Mouse (Mus musculus) lung, adult 2 months (tissue): ENCODE data around the gene Stub1. TPM values are rescaled to one million over a fixed set of nuclear protein-coding genes. Genes with fewer than 3 reads are reported as not detected.
A peak's percentile ranks its signal among the peaks of the same experiment; 100 is the strongest.

Source experiments
- DNase-seq: peaks from one replicate; pipeline ENCODE4 v3.0.0; 2022
- H3K4me1 ChIP-seq: fragments of 200-500 bp; 2 replicates; pipeline ENCODE4 v1.6.1; 2011; ENCODE audit warnings: low read length; ENCODE audit not compliant: control insufficient read depth, insufficient read depth
- H3K4me3 ChIP-seq: fragments of 200-500 bp; replicated peaks from 2 replicates; pipeline ENCODE3; 2011; ENCODE audit warnings: low read depth, mild to moderate bottlenecking, control low read depth, low read length; ENCODE audit errors: extremely low read depth
- CTCF ChIP-seq: fragments of 200-500 bp; IDR thresholded peaks from 2 replicates; pipeline ENCODE4 v1.5.1; 2011; ENCODE audit warnings: mild to moderate bottlenecking, low read length, control low read depth; ENCODE audit not compliant: insufficient read depth
- POLR2A ChIP-seq: fragments of 200-500 bp; IDR thresholded peaks from 2 replicates; pipeline ENCODE4 v1.6.1; 2011; ENCODE audit warnings: low read depth, mild to moderate bottlenecking, control low read depth, low read length, borderline replicate concordance; ENCODE audit errors: extremely low read depth
- WGBS: fragments of 180-500 bp; shearing (Covaris S2); methylation state at CpG from one replicate; pipeline ENCODE4 v1.1.7; 2018; 5-methylcytosine and 5-hydroxymethylcytosine counted together
- polyA plus RNA-seq: library from polyadenylated mRNA; depleted of rRNA; stranded (reverse); fragments of >200 nt; gene quantifications from 2 replicates; pipeline ENCODE4 v1.2.3, GENCODE M21; 2012

Gene Stub1
- polyA plus RNA-seq, 1 experiment, result 160 TPM

GRCm38 (mm10) chr17:25795609-25796092 is 37.6 kb downstream of the Stub1 start, which contains the start of gene AC134908.4:
Gene AC134908.4 (minus strand): TSS chr17:25795659.
- peaks cover 14% of the 10 kb centered on the region for H3K4me1 ChIP-seq
- H3K4me3 ChIP-seq, result peak within 1 kb of the TSS; percentile 74
- TF ChIP-seq CTCF, result no peak
- no peak for TF ChIP-seq POLR2A
- DNase-seq, result no peak
- WGBS, result 49% methylated on average over 6 of the region's 6 CpGs

GRCm38 (mm10) chr17:25794998-25795397 is 38.2 kb downstream of the Stub1 start:
- DNase-seq, result no peak
- WGBS, result 91% methylated on average over 17 of the region's 17 CpGs
- no peak for TF ChIP-seq CTCF
- TF ChIP-seq POLR2A, result no peak
- peaks cover 14% of the 10 kb centered on the region for H3K4me1 ChIP-seq
- no peak overlapping the region for H3K4me3 ChIP-seq

DNA sequence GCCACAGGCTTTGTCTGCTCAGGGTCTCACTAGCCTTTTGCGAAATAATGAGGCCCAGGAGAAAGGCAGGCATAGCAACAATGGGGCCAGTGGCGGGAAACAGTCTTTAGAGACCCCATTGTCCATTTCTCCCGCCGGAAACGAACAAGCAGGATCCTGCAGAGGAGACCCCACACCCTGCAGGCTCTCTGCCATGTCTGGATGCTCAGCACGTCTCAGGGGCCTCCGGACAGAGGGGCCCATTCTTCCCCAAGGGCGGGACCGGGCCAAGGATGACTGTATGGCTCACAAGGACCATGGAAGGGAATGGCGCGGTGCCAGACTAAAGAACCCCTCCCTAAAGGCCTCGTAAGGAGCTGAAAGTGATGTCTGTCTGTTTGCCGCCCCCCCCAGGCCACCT is 39.0 kb downstream of the Stub1 start:
- no peak overlapping the region for H3K4me3 ChIP-seq
- no peak for DNase-seq
- TF ChIP-seq CTCF, result no peak
- TF ChIP-seq POLR2A, result no peak
- WGBS, result 74% methylated on average over 13 of the region's 13 CpGs
- peaks cover 14% of the 10 kb centered on the region for H3K4me1 ChIP-seq

DNA sequence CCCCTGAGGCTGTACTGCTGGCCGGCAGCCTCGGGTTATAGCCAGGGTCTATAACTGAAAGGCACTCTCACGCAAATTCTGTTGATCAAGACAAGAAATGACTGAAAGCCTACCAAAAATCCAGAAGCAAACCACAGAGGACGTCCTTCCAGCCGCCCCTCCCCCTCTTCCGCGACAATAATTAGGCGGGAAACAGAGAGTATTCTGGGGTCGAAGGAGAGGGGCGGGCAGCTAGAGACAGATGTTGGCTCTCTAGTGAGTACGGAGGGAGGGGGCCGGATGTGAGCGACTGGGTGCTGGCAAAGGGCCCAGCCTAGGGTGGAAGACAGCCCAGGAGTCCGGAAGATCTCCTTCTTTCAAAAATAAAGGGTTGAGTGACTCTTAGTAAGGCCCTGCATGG is 40.6 kb downstream of the Stub1 start, which contains the start of gene Fam173a:
Fam173a (minus strand) TSS at position 287 of the 400 bp plus-strand sequence.
- peak within 1 kb of the TSS; percentile 62 for H3K4me3 ChIP-seq
- peak; percentile 60 for DNase-seq
- peaks cover 14% of the 10 kb centered on the region for H3K4me1 ChIP-seq
- TF ChIP-seq CTCF (no peak), POLR2A (0 out of 2 replicates have a peak, but pooled peaks have one; percentile 22)
- WGBS, result 1% methylated on average over 14 of the region's 14 CpGs

DNA sequence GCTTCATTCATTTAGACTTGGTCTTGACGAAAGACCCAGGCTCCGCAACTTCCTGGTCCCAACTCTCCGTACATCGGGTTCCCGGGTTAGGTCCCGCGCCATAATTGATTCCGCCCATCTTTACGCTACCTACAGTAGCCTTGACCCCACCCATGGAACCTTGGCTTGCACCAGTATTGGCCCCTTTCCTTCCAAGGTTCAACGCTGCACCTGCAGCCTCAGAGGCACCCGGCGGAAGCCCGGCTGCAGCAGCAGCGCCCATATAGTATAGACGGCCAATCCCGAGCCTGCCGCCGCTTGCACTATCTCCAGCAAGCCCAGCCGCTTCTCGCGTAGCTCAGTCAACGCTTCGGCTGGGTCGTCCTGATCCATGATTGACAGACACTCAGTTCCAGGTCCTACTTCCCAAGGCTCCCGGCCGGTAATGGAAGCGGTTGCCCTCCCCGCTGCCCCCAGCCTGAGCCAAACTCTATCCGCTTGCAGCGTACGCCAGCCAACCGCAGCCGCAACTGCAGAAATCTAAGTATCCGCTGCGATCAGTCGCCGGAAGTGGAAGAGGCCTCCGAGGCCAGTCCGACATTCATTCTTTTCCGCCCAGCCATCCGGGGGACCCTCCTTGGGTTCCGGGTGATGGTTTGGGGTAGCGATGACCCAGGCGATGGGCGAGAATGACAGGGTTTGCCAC is 41.2 kb downstream of the Stub1 start:
- peaks cover 11% of the 10 kb centered on the region for H3K4me1 ChIP-seq
- WGBS, result under 1% methylated on average over 45 of the region's 45 CpGs
- TF ChIP-seq POLR2A (peak; percentile 73; the same call in 1 of the 2 replicates), CTCF (no peak)
- DNase-seq, result peak; percentile 87
- H3K4me3 ChIP-seq, result peak overlapping the region; percentile 62

- TF ChIP-seq POLR2A (peak; percentile 5; the same call in 1 of the 2 replicates), CTCF (no peak)
Observed at GRCm38 (mm10) chr17:25791320-25791842, 41.8 kb downstream of the Stub1 start.

GRCm38 (mm10) chr17:25786781-25787504 is 46.3 kb downstream of the Stub1 start:
- no peak for TF ChIP-seq CTCF
- TF ChIP-seq POLR2A, result no peak
- H3K4me3 ChIP-seq, result no peak overlapping the region
- DNase-seq, result no peak
- H3K4me1 ChIP-seq, result peaks cover 8% of the 10 kb centered on the region; the same call in 1 of the 2 replicates
- WGBS, result 88% methylated on average over 9 of the region's 9 CpGs

More at GRCm38 (mm10) chr17:25791320-25791842, 41.8 kb downstream of the Stub1 start:
- DNase-seq, result no peak
- Histone ChIP-seq H3K4me3 (peak overlapping the region; percentile 62), H3K4me1 (peaks cover 10% of the 10 kb centered on the region)
- 22% methylated on average over 19 of the region's 19 CpGs for WGBS

- 63% methylated on average over 3 of the region's 3 CpGs for WGBS
- TF ChIP-seq POLR2A (no peak), CTCF (no peak)
- peak within 1 kb of the TSS; percentile 70 for H3K4me3 ChIP-seq
- H3K4me1 ChIP-seq, result peaks cover 6% of the 10 kb centered on the region; the same call in 1 of the 2 replicates
- no peak for DNase-seq
Observed at GRCm38 (mm10) chr17:25786280-25786679, 46.9 kb downstream of the Stub1 start, which contains the start of gene Ccdc78. Gene Ccdc78 (plus strand): TSS chr17:25786580.

DNA sequence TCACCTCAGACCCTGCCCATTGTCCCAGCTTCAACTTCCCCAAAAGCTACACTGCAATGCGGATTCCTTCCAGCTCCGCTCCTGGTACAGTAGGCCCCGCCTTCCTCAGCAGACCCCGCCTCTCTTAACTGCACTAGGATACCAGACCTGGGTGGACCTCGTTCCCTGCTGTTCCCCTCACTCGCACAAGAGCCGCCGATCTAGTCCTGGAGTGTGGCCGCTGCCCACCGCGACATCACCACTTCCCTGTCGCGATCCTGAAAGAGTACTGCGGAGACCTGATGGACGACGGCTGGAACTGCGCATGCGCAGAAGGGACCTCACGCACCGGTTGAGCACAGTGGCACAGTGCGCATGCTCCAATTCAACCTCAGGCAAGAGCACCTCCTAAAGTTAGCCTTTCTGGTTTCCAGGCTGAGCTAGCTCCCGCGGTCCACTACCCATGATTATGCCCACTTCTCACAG is 47.9 kb downstream of the Stub1 start, which contains the start of gene Haghl:
Haghl (minus strand) TSS at position 393 of the 465 bp plus-strand sequence.
- DNase-seq, result peak; percentile 95
- Histone ChIP-seq H3K4me1 (0 out of 2 replicates have a peak, but pooled peaks cover 5% of the 10 kb centered on the region), H3K4me3 (peak within 1 kb of the TSS; percentile 70)
- under 1% methylated on average over 23 of the region's 23 CpGs for WGBS
- no peak for TF ChIP-seq CTCF
- peak; percentile 85; the same call in 1 of the 2 replicates for TF ChIP-seq POLR2A
